Mouse (Mus musculus) 3T3-L1 (cell line): ENCODE measurements around the gene Pcnx4.

ENCODE experiments used
- DNase-seq: peaks from one replicate; pipeline ENCODE4 v3.0.0-alpha.2; 2015; ENCODE audit warnings: low read depth, low spot score

Gene Pcnx4

DNA sequence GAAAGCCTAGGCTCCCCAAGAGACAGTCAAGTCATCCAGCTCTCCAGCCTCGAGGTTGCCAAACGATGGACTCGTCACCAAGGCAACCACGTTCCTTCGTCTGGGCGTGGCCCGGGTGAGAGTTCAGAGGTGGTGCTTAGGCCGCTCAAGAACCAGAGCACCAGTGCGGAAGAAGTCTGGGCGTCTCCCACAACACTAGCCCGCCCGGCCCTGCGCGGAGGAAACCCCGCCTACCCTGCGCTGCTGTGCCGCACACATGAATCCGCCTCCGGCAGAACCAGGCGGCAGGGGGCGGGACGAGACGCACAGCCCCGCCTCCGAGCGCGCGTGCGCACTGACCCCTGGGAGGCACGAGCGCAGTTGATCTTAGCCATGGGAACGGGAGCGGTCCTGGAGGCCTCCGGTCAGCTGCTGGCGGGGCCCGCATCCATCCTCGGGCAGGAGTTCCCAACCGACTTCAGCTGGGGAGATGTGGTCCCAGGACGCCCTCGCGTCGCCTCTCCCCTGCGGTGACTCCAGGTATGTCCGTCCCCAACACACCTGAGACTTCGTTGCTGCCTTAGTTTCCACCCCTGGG is at the start of gene Pcnx4:
Gene Pcnx4 (plus strand): TSS at position 363 of the 577 bp plus-strand sequence.
- DNase-seq: peak; percentile 99

DNA sequence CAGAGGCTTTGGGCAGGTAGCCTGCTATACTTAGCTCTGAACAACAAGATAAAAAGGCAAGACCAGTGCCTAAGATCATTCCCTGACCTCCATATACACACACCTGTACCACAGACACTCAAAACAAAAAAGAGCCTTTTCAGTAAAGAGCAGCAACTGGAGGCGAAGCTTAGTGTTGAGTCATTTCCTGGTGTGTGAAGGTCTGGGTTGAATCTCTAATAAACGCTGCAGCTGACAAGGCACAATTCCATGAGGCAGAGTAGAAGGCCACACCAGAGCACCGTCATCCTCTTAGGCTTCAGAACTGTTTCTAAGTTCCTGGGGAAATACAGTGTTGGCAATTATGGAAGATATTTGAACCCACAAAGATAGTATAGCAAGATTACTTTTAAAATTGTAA is 48.7 kb upstream of the Pcnx4 start:
- DNase-seq: peak; percentile 43

GRCm38 (mm10) chr12:72489995-72490394 is 46.2 kb upstream of the Pcnx4 start:
- DNase-seq: peak; percentile 89

DNA sequence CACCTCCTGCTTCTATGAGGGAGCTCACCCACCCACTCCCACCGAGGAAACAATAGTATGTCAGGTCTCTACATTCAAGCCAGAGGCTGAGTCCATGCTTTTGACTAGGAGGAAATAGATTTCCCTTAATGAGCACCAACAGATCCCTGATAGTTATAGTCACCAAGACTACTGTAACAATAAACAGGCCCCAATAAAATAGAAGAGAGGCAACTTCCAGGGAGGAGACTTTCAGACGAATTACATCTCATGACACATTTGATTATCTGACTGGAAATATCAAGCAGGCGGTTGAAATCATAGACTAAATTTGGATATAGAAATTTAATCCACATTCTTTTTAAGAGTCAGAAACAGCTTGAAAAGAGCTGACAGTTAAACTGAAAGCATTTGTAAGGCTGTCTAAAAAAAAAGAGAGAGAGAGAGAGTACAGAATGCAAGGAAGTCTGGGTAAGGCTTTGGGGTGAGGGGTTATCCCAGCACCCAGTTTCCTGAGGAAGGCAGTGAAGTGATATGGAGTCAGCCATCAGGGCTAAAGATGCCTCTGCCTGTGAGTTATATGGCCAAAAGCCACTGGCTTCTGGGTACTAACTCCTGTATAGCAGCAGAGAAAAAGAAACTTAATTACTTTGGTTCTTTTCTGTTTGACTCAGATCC is 45.0 kb upstream of the Pcnx4 start:
- DNase-seq: no peak

DNA sequence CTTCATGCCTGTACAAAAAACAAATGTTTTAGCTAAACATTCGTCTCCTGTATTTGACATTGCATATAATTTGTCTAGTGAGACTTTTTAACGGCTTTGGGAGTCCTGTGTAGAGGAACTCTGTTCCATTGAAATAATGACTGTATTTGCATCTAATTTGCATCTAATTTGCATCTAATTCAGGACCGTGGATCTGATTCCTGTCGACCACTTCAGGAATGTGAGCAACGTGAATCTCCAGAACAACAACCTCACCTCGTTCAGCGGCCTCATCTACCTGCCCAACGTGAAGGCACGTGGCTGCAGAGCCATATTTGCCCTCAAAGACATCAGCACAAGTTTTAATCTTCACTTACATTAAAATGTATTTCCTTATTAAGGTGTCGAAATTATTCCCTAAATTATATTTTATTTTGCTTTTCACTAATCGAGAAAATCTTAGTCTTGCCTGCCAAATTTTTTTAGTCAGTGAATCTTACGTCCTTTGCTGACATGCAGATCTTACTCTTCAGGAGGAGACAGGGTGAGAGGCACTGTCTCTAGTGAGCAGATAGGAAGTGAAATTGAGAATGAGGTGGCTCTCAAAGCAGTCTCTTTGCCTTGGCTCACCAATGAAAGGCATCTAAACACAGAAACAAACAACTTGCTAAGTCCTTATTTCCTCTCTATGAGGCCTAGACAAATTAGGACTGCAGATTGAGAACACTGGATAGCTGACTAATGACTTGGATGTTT is 39.1 kb upstream of the Pcnx4 start:
- no peak for DNase-seq

DNA sequence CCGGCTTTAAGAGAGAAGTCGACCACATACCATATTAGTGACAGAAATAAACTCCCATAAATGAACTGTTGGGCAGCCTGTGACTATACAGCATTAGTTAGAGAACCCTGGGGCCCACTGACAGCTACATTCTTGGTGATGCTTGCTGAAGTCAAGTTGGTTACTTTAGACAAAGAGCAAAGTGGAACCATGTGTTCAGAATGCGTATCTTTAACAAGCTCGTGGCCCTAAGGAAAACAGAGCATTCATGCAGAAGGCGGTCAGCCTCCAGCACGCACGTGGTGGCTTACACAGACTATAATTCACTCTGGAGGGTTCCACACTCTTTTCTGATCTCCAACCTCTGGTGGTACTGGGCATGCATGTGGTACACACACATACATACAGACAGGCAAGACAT is 26.6 kb upstream of the Pcnx4 start:
- no peak for DNase-seq

GRCm38 (mm10) chr12:72515446-72515845 is 20.7 kb upstream of the Pcnx4 start:
- DNase-seq: peak; percentile 72

- DNase-seq: no peak
Observed at GRCm38 (mm10) chr12:72518114-72518728, 18.0 kb upstream of the Pcnx4 start.

GRCm38 (mm10) chr12:72519352-72519751 is 16.8 kb upstream of the Pcnx4 start:
- no peak for DNase-seq

DNA sequence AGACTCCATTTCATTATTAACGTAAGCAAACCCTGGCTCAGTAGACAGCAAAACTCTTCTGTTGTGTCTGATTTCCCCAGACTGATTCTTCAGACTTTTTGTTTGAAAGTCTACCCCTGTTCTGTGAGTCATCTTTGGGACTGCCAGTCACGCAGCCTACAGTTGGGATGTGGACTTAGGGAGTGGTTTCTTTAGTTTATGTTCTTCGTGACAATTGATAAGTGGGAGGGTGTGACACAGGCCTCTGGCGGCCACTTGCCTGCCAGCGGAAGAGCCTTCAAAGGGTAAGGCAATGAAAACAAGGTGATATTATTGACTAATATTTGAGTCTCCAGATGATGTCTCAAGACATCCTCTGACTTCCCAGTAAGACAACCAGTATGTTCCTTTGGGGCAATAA is 16.3 kb upstream of the Pcnx4 start:
- DNase-seq: no peak

DNA sequence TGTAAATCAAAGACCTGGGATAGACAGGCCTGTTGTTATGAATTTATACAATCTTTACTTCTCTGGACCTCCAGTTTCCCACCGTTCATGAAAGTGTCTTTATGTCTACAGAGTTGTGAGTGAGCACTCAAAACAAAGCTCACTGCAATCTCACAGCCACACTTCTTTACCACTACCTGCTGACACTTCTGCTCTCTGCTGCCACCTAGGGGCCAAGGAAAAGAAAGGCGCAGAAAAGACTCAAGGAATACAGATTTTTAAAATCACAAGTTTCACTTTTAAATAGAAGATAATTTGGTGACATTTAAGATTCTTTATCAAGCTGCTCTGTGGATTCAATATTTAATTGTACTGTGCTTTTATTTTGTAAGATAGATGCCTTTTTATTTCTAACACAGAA is 15.5 kb upstream of the Pcnx4 start:
- DNase-seq: peak; percentile 83

- no peak for DNase-seq
Observed at GRCm38 (mm10) chr12:72525588-72525987, 10.6 kb upstream of the Pcnx4 start.

- DNase-seq: no peak
Observed at GRCm38 (mm10) chr12:72532303-72532702, 3.9 kb upstream of the Pcnx4 start.

- DNase-seq: peak; percentile 66
Observed at GRCm38 (mm10) chr12:72533986-72534385, 2.2 kb upstream of the Pcnx4 start.

- no peak for DNase-seq
Observed at GRCm38 (mm10) chr12:72535599-72535998, 584 bp upstream of the Pcnx4 start.

- DNase-seq: peak; percentile 76
Observed at GRCm38 (mm10) chr12:72538571-72538970, 2.4 kb downstream of the Pcnx4 start.

DNA sequence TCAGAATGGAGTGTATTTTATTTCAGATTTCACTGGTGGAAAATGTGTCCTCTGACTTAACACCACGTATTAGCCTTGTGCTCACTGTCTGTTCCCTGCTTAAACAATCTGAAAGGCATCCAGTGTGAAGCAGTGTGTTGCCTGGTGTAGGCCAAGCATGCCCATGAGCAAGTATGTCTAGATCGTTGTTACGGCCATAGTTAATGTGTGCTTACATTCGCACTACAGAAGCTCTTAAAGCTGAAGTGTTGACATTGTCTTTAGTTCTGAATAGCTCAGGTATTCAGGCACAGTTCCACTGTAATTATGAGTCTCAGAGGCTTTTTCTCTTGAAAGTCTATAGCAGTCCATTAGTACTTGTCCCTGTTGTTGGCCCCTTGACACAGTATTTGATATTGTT is 18.2 kb downstream of the Pcnx4 start:
- no peak for DNase-seq

DNA sequence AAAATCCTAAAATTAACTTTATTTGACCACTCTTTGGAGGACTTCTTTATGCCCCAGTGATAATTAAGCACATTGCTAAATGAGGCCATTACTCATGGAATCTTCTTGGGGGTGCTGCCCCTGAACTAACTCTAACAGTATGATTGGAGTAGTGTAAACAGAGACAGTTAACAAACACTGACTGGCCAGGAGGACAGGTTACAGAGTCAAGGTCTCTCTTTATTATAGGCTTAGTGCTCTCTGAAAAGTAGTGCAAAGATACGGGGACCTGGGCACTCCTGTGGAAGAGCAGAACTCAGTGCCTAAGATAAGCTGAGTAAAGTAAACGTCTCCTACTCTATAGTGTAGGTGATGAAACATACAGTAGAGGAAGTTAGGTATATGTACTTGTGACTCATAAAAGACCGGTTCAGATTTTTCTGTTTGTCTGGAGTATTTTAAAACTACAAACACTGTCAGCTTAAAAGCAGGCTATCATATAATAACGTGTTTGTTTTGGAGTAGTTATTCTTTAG is 28.2 kb downstream of the Pcnx4 start:
- no peak for DNase-seq

DNA sequence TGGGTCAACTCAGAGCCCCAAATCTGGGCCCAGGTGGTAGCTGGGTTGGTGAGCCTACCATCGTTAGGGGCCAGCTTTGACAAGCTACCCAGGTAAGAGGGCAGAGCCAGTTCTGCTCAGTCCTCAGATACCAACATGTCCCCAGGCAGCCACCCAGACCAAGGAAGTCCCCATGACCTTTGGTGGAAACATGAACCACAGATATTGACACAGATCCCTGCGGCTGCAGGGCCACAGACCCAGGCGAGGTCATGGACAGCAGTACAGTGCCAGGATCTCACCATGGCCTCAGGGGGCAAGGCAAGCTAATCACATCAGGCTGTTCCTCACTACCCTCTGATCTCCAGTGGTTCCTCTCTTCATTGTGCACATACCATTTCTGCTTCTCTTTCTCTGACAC is 45.8 kb downstream of the Pcnx4 start:
- DNase-seq: no peak

GRCm38 (mm10) chr12:72583099-72583498 is 46.9 kb downstream of the Pcnx4 start:
- no peak for DNase-seq

DNA sequence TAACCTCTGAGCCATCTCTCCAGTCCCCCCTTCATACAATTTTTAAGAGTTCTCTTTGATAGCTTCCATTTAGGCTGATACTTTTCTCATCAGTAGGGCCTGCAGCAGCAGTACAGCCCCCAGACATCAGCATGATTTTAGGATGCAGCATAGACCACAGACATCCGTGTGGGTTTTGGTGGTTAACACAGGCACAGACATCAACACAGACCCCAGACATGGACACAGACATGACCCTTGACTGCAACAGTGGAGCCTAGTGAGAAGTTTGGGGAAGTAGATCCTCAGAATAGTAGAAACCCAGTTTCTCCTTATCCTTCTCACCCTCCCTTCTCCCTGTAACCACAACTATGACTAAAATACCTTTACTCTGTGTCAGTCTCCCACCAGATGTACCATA is 49.2 kb downstream of the Pcnx4 start:
- no peak for DNase-seq

DNA sequence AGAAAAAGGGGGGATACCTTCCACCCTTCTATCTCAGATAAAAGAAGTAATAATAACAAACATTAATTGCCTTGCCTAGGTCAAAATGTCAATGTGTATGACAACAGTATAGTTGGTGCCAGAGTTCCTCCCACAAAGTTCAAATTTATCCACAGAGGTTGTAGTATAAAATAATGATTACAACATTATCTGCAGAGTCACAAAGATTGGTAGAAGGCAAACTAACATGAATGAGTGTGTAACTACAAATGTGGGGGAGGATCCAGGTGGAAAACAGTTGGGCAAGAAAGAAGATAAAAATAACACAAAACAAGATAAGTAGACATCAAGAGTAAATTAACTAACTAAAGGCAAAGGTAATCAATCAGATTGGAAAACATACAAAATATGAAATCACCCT is 56.8 kb downstream of the Pcnx4 start:
- DNase-seq: no peak
